Comparison of ENCODE assay signal across 11 mouse cellular contexts in genomic region chr13:52726043-52726442, GRCm38 (mm10).
DNase-seq lines count a peak whose midpoint lies in the region; TF ChIP-seq lines count a peak whose summit lies in the region.
"Had no signal": no experiment of that assay in that cellular context is flagged by ENCODE, and none has a peak within 500 bp of the region (broad histone marks: within the 10 kb centered on the region; RNA-seq: fewer than 3 reads in every experiment).

No protein-coding gene starts in this region.

- H3K4me3 ChIP-seq in CH12.LX (replicated peaks in 1 of 3; ENCODE audit: low read depth in 2 of 3, low read length in 2 of 3, poor library complexity in 1 of 3) = no peak overlapping the region

- H3K27me3 ChIP-seq in CH12.LX (replicated peaks) = no peaks in the 10 kb centered on the region

- TF ChIP-seq POLR2A in CH12.LX (IDR thresholded peaks at IDR 0.05; ENCODE audit: low read depth, low read length) = no peak
- no peak for TF ChIP-seq POLR2A in brain, embryonic 14.5 days (IDR thresholded peaks at IDR 0.05; ENCODE audit: borderline replicate concordance, extremely low read depth, insufficient read depth, insufficient read length, poor library complexity, severe bottlenecking)

- TF ChIP-seq CTCF in CH12.LX (conservative IDR thresholded peaks at IDR 0.05 in 1 of 2, IDR thresholded peaks at IDR 0.05 in 1 of 2; ENCODE audit: low read depth in 2 of 2, low read length in 2 of 2) = no peak
- no peak for TF ChIP-seq CTCF in brain, embryonic 14.5 days (IDR thresholded peaks at IDR 0.05; ENCODE audit: borderline replicate concordance, extremely low read depth, insufficient read depth, insufficient read length)

- no peak overlapping the region for H3K27ac ChIP-seq in CH12.LX (ENCODE audit: insufficient read depth, low read depth)
- H3K27ac ChIP-seq: hindbrain, postnatal 0 days had no signal

- no peak overlapping the region for H3K9ac ChIP-seq in CH12.LX (ENCODE audit: insufficient read depth, low read depth)

- H3K9me3 ChIP-seq in CH12.LX (replicated peaks; ENCODE audit: low read length) = no peaks in the 10 kb centered on the region

- peaks cover 8 to 42% of the 10 kb centered on the region in 2 experiments; a peak in 3 of 4 replicates for H3K4me1 ChIP-seq in CH12.LX (ENCODE audit: control insufficient read depth in 1 of 2, insufficient read depth in 2 of 2)

- in situ Hi-C loops in CH12.LX (cut with MboI; ENCODE audit: low pct_ligation_motif_present, low pct_unique_long_range_greater_than_20kb, low sequenced_read_pairs) = no loop called here

- peak; percentile 27 for DNase-seq in kidney, postnatal 10 days
- DNase-seq in kidney, postnatal 36 days = no peak
- no peak for DNase-seq in CH12.LX (ENCODE audit: extremely low read depth)
- peak; percentile 29 for DNase-seq in brain, embryonic 14.5 days (ENCODE audit: low read depth)
- peak; percentile 42 for DNase-seq in lung, postnatal 36 days
- DNase-seq in embryo, embryonic 10 days (ENCODE audit: low spot score) = no peak
- no peak for DNase-seq in left cerebral cortex, adult 9 months (ENCODE audit: low spot score in 2 of 2)
- DNase-seq: cerebellum, adult 8-10 months; thymus, adult 18-20 months had no signal

- no peak for TF ChIP-seq RAD21 in CH12.LX (IDR thresholded peaks at IDR 0.05; ENCODE audit: low read depth, low read length)

- H3K36me3 ChIP-seq in CH12.LX (replicated peaks in 1 of 2; ENCODE audit: control insufficient read depth in 1 of 2, insufficient read depth in 1 of 2, low read length in 1 of 2) = no peaks in the 10 kb centered on the region

- no peak for TF ChIP-seq EP300 in CH12.LX (IDR thresholded peaks at IDR 0.05; ENCODE audit: low read length)

- dilution Hi-C loops in CH12.LX (cut with MboI; ENCODE audit: extremely low pct_ligation_motif_present, extremely low pct_unique_long_range_greater_than_20kb, low sequenced_read_pairs) = no loop called here

- H3K79me2 ChIP-seq in CH12.LX (replicated peaks; ENCODE audit: control insufficient read depth, extremely low read depth, insufficient read depth, poor library complexity, severe bottlenecking) = no peaks in the 10 kb centered on the region

- H3K4me2 ChIP-seq in CH12.LX (ENCODE audit: insufficient read depth, low read depth, poor library complexity, severe bottlenecking) = no peak overlapping the region
- H3K4me2 ChIP-seq: midbrain, embryonic 11.5 days had no signal

TF ChIP-seq in CH12.LX, 34 proteins besides CTCF, POLR2A, EP300 and RAD21:
- TF ChIP-seq NELFE (IDR thresholded peaks at IDR 0.05; ENCODE audit: low read depth, low read length) (no peak), MAX (IDR thresholded peaks at IDR 0.05; ENCODE audit: low read length) (peak; percentile 38; the same call in 1 of the 2 replicates)

Comparison
In these comparisons a context has a peak if more than half of its experiments do, and no peak if none do; other contexts are left out.
1. DNase-seq: peak in kidney, postnatal 10 days (single experiment), brain, embryonic 14.5 days (single experiment) and lung, postnatal 36 days (single experiment); none in kidney, postnatal 36 days (0 of 2), CH12.LX (single experiment), embryo, embryonic 10 days (single experiment) and left cerebral cortex, adult 9 months (0 of 2).